Comparison of ENCODE assay signal across 29 mouse cellular contexts in genomic region chr4:134564093-134564492, GRCm38 (mm10). TPM values are rescaled to one million over a fixed set of nuclear protein-coding genes. Genes with fewer than 3 reads are reported as not detected.
"Had no signal": no experiment of that assay in that cellular context is flagged by ENCODE, and none has a peak within 500 bp of the region (broad histone marks: within the 10 kb centered on the region; RNA-seq: fewer than 3 reads in every experiment).

No protein-coding gene starts in this region.

- DNase-seq: gastrocnemius, postnatal 14 days; gastrocnemius, postnatal 36 days; heart, adult 11 months; heart, adult 2 months; heart, postnatal 14 days; heart, postnatal 36 days; kidney, adult 11 months; kidney, adult 2 months; kidney, adult 9 months; kidney, postnatal 25 days; kidney, postnatal 4 days had no signal

- H3K9me3 ChIP-seq: heart, embryonic 13.5 days; heart, embryonic 15.5 days; hindbrain, embryonic 13.5 days; hindbrain, embryonic 15.5 days; kidney, embryonic 15.5 days; limb, embryonic 15.5 days had no signal

- H3K9ac ChIP-seq: heart, embryonic 13.5 days; heart, embryonic 15.5 days; hindbrain, embryonic 13.5 days; hindbrain, embryonic 15.5 days; kidney, embryonic 15.5 days; limb, embryonic 13.5 days; limb, embryonic 15.5 days; liver, embryonic 12.5 days; liver, embryonic 14.5 days had no signal

- H3K4me3 ChIP-seq: heart, adult 2 months; heart, embryonic 13.5 days; heart, embryonic 15.5 days; hindbrain, embryonic 13.5 days; hindbrain, embryonic 15.5 days; kidney, embryonic 15.5 days; layer of hippocampus, adult 2 months; left cerebral cortex, adult 2 months; limb, embryonic 13.5 days; limb, embryonic 15.5 days; liver, embryonic 12.5 days had no signal

- H3K4me2 ChIP-seq: heart, embryonic 11.5 days; heart, embryonic 13.5 days; heart, embryonic 15.5 days; hindbrain, embryonic 13.5 days; hindbrain, embryonic 15.5 days; kidney, embryonic 15.5 days; limb, embryonic 13.5 days; limb, embryonic 15.5 days had no signal

- H3K27me3 ChIP-seq: heart, embryonic 13.5 days; heart, embryonic 15.5 days; hindbrain, embryonic 15.5 days; kidney, embryonic 15.5 days; liver, embryonic 12.5 days had no signal

- H3K4me1 ChIP-seq: heart, embryonic 13.5 days had no signal

- ATAC-seq: hindbrain, postnatal 0 days; intestine, embryonic 16.5 days had no signal

- H3K27ac ChIP-seq: heart, adult 2 months; heart, embryonic 13.5 days; heart, embryonic 15.5 days; hindbrain, embryonic 13.5 days; hindbrain, embryonic 15.5 days; hindbrain, postnatal 0 days; kidney, embryonic 15.5 days; kidney, postnatal 0 days; layer of hippocampus, adult 2 months; left cerebral cortex, adult 2 months; limb, embryonic 13.5 days; limb, embryonic 15.5 days; liver, embryonic 12.5 days; liver, embryonic 14.5 days had no signal

RNA-seq across cellular contexts. Expression of gene Aunip, which starts 53.3 kb away (rescaled TPM):
- total RNA-seq: gastrocnemius, adult 18-20 months; gastrocnemius, adult 8-10 months had no signal
- polyA plus RNA-seq: heart, adult 2 months; liver, adult 2 months had no signal
